Mouse (Mus musculus) CH12.LX (cell line): Measurements from ENCODE around the gene Serf1. TPM values are rescaled to one million over a fixed set of nuclear protein-coding genes. Genes with fewer than 3 reads are reported as not detected.

Source experiments
- DNase-seq: peaks from one replicate; pipeline ENCODE4 v3.0.0-alpha.2; 2013; ENCODE audit errors: extremely low read depth
- H3K27ac ChIP-seq: 2 replicates; pipeline ENCODE4 v1.5.1; 2012; ENCODE audit warnings: low read depth, mild to moderate bottlenecking, control low read depth, moderate library complexity; ENCODE audit not compliant: insufficient read depth
- H3K27me3 ChIP-seq: replicated peaks from 2 replicates; pipeline ENCODE3; 2012; ENCODE audit warnings: inconsistent platforms
- H3K36me3 ChIP-seq, 2 experiments: replicated peaks in 1 of 2; 2 replicates each; pipeline versions ENCODE3 to v1.6.1; 2012; ENCODE audit warnings: inconsistent platforms in 1 of 2, low read length in 1 of 2, mild to moderate bottlenecking in 1 of 2, mixed read lengths in 1 of 2, moderate library complexity in 1 of 2; ENCODE audit not compliant: control insufficient read depth in 1 of 2, insufficient read depth in 1 of 2
- H3K4me1 ChIP-seq, 2 experiments: 2 replicates each; pipeline ENCODE4 v1.6.1; 2012; ENCODE audit warnings: inconsistent platforms in 1 of 2, moderate library complexity in 1 of 2; ENCODE audit not compliant: insufficient read depth in 2 of 2, control insufficient read depth in 1 of 2
- H3K4me2 ChIP-seq: 2 replicates; pipeline ENCODE4 v1.6.1; 2012; ENCODE audit warnings: low read depth, mild to moderate bottlenecking, control low read depth; ENCODE audit not compliant: poor library complexity, insufficient read depth, severe bottlenecking
- H3K4me3 ChIP-seq, 3 experiments: fragments of 150-350 bp in 1 of 3; sonication (generic) in 1 of 3; replicated peaks in 1 of 3; 2 replicates each; pipeline versions ENCODE3 to v1.5.1; 2011 to 2012; ENCODE audit warnings: low read depth in 2 of 3, low read length in 2 of 3, mild to moderate bottlenecking in 2 of 3, moderate library complexity in 2 of 3, control low read depth in 1 of 3, improper control_type of control experiment in 1 of 3, inconsistent platforms in 1 of 3, mixed read lengths in 1 of 3; ENCODE audit not compliant: poor library complexity in 1 of 3
- H3K79me2 ChIP-seq: replicated peaks from 2 replicates; pipeline ENCODE4 v1.6.1; 2012; ENCODE audit warnings: mild to moderate bottlenecking, moderate library complexity; ENCODE audit not compliant: control insufficient read depth, poor library complexity, insufficient read depth, severe bottlenecking; ENCODE audit errors: extremely low read depth
- H3K9ac ChIP-seq: 2 replicates; pipeline ENCODE4 v1.6.1; 2012; ENCODE audit warnings: low read depth, mild to moderate bottlenecking, control low read depth, moderate library complexity; ENCODE audit not compliant: insufficient read depth
- H3K9me3 ChIP-seq: replicated peaks from 2 replicates; pipeline ENCODE3; 2012; ENCODE audit warnings: low read length, inconsistent platforms, mixed read lengths
- BHLHE40 ChIP-seq: IDR thresholded peaks from 2 replicates; pipeline ENCODE4 v1.6.1; 2011; ENCODE audit warnings: mild to moderate bottlenecking, low read depth, low read length, improper control_type of control experiment
- ELF1 ChIP-seq: IDR thresholded peaks from 2 replicates; pipeline ENCODE4 v1.6.1; 2014; ENCODE audit warnings: low read depth, mild to moderate bottlenecking, inconsistent platforms, low read length, improper control_type of control experiment
- EP300 ChIP-seq: IDR thresholded peaks from 2 replicates; pipeline ENCODE4 v1.6.1; 2011; ENCODE audit warnings: low read length, improper control_type of control experiment
- HCFC1 ChIP-seq: IDR thresholded peaks from 2 replicates; pipeline ENCODE4 v1.6.1; 2012; ENCODE audit warnings: low read depth, mild to moderate bottlenecking, inconsistent platforms, low read length, improper control_type of control experiment
- IRF4 ChIP-seq: IDR thresholded peaks from 2 replicates; pipeline ENCODE4 v1.6.1; 2014; ENCODE audit warnings: low read depth, mild to moderate bottlenecking, inconsistent platforms, low read length, improper control_type of control experiment
- JUND ChIP-seq: conservative IDR thresholded peaks from 2 replicates; pipeline ENCODE4 v1.6.1; 2011; ENCODE audit warnings: low read depth, low read length, improper control_type of control experiment
- MAX ChIP-seq: IDR thresholded peaks from 2 replicates; pipeline ENCODE4 v1.6.1; 2011; ENCODE audit warnings: low read length, improper control_type of control experiment
- MAZ ChIP-seq: IDR thresholded peaks from 2 replicates; pipeline ENCODE4 v1.6.1; 2012; ENCODE audit warnings: low read depth, mild to moderate bottlenecking, inconsistent platforms, low read length, improper control_type of control experiment, moderate library complexity
- MEF2A ChIP-seq: IDR thresholded peaks from 2 replicates; pipeline ENCODE4 v1.6.1; 2014; ENCODE audit warnings: low read depth, mild to moderate bottlenecking, inconsistent platforms, low read length, improper control_type of control experiment, borderline replicate concordance
- MYC ChIP-seq: IDR thresholded peaks from 2 replicates; pipeline ENCODE4 v1.6.1; 2011; ENCODE audit warnings: low read depth, mild to moderate bottlenecking, improper control_type of control experiment, low read length
- POLR2A ChIP-seq: IDR thresholded peaks from 2 replicates; pipeline ENCODE4 v1.6.1; 2011; ENCODE audit warnings: low read depth, mild to moderate bottlenecking, improper control_type of control experiment, low read length
- SIN3A ChIP-seq: IDR thresholded peaks from 2 replicates; pipeline ENCODE4 v1.6.1; 2012; ENCODE audit warnings: low read length, improper control_type of control experiment, inconsistent platforms
- ZC3H11A ChIP-seq: IDR thresholded peaks from 2 replicates; pipeline ENCODE4 v1.6.1; 2012; ENCODE audit warnings: low read depth, mild to moderate bottlenecking, inconsistent platforms, low read length, improper control_type of control experiment
- dilution Hi-C: fragments of 300-500 bp; cut with MboI; formaldehyde crosslinking; loops from 2 replicates; pipeline ENCODE4 v1.14.3; 2020; ENCODE audit warnings: low sequenced_read_pairs; ENCODE audit not compliant: extremely low pct_unique_long_range_greater_than_20kb, extremely low pct_ligation_motif_present
- in situ Hi-C: fragments of 300-500 bp; cut with MboI; formaldehyde crosslinking; loops from 3 replicates; pipeline ENCODE4 v1.14.3; 2019; ENCODE audit warnings: low sequenced_read_pairs, low pct_ligation_motif_present, low pct_unique_long_range_greater_than_20kb, mixed read lengths
- polyA plus RNA-seq: library from polyadenylated mRNA; unstranded; fragments of >175 nt; gene quantifications from 2 replicates; pipeline ENCODE4 v1.2.1, GENCODE M21; 2012; ENCODE audit warnings: low read depth; ENCODE audit not compliant: insufficient read length
- total RNA-seq, 2 experiments: library from RNA; depleted of rRNA; stranded (reverse); fragments of 300-350 nt in 1 of 2; fragments of >200 nt in 1 of 2; gene quantifications; 2 replicates each; pipeline ENCODE4 v1.2.3; 2012 to 2014

Serf1 gene
- total and polyA plus RNA-seq, 3 experiments: 10.9 to 16.7 (median 12.5) TPM

DNA sequence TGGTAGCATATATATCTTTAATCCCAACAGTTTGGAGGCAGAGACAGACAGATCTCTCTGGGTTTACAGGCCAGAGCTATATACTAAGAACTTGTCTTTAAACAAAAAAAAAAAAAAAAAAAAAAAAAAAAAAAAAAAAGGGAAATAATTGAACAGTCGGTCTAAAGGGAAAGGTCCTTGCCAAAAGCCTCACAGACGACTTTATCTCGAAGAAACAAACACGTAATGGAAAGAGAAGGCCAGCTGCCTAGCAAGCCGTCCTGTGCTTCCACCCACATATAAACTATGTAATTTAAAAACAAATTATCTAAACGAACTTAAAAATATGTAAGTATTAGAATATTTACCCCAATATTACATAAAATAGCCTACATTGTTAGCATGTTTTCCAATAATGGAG is 40.0 kb upstream of the Serf1 start:
- TF ChIP-seq ELF1 (no peak), HCFC1 (no peak), MAZ (no peak), MEF2A (no peak), BHLHE40 (no peak), SIN3A (no peak), POLR2A (no peak), MYC (no peak)
- in situ Hi-C loops: no loop called here
- Histone ChIP-seq H3K27me3 (no peaks in the 10 kb centered on the region), H3K36me3 (peaks cover 52 to 89% of the 10 kb centered on the region in 2 experiments), H3K9ac (no peak overlapping the region), H3K4me1 (peaks cover 0 to 9% of the 10 kb centered on the region in 2 experiments; a peak in 2 of 4 replicates), H3K27ac (no peak overlapping the region), H3K9me3 (no peaks in the 10 kb centered on the region), H3K4me3 (no peak overlapping the region), H3K79me2 (no peaks in the 10 kb centered on the region; the same call in 1 of the 2 replicates), H3K4me2 (no peak overlapping the region)
- no peak for DNase-seq
- dilution Hi-C loops: no loop called here

GRCm38 (mm10) chr13:100071473-100071872 is 36.3 kb upstream of the Serf1 start:
- Histone ChIP-seq H3K36me3 (peaks cover 48 to 89% of the 10 kb centered on the region in 2 experiments), H3K4me2 (no peak overlapping the region), H3K4me1 (peaks cover 0 to 16% of the 10 kb centered on the region in 2 experiments; a peak in 2 of 4 replicates), H3K4me3 (no peak overlapping the region), H3K9ac (no peak overlapping the region)
- in situ Hi-C loops: no loop called here
- DNase-seq: peak; percentile 9
- TF ChIP-seq JUND: no peak
- TF ChIP-seq POLR2A: no peak
- TF ChIP-seq MAX: no peak
- TF ChIP-seq, all 38 proteins: peak for 0
- H3K9me3 ChIP-seq: no peaks in the 10 kb centered on the region
- H3K27ac ChIP-seq: no peak overlapping the region
- dilution Hi-C loops: no loop called here
- H3K79me2 ChIP-seq: no peaks in the 10 kb centered on the region; the same call in 1 of the 2 replicates
- H3K27me3 ChIP-seq: no peaks in the 10 kb centered on the region

DNA sequence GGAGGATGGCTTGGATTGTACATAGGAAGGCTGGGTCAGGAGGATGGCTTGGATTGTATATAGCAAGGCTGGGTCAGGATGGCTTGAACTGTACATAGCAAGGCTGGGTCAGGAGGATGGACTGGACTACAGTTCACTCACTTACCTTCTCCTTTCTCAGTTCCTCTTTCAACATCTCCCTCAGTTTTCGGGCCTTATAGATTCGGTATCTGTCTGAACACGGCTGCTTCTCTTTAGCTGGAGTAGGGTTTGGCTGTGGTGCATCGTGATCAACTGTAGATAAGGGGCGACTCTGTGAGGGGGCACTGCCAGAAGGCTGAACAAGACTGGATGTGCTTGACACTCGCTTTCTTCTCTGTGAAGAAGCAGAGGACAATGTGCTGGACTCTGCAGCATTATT is 9.0 kb upstream of the Serf1 start:
- no peak overlapping the region for H3K4me2 ChIP-seq
- H3K4me3 ChIP-seq: no peak overlapping the region
- H3K4me1 ChIP-seq: peaks cover 14 to 34% of the 10 kb centered on the region in 2 experiments
- no peak overlapping the region for H3K9ac ChIP-seq
- peak; percentile 27 for DNase-seq
- peak overlapping the region; percentile 30 for H3K27ac ChIP-seq
- H3K79me2 ChIP-seq: peaks cover 41% of the 10 kb centered on the region
- dilution Hi-C loops: no loop called here
- H3K27me3 ChIP-seq: no peaks in the 10 kb centered on the region
- TF ChIP-seq ZC3H11A (no peak), IRF4 (peak; percentile 91), EP300 (peak; percentile 87)
- no peaks in the 10 kb centered on the region for H3K9me3 ChIP-seq
- in situ Hi-C loops: no loop called here
- H3K36me3 ChIP-seq: peaks cover 29 to 55% of the 10 kb centered on the region in 2 experiments
